8 mouse cellular contexts compared by ENCODE assay signal in genomic region chr2:180024401-180025098, GRCm38 (mm10). TPM values are rescaled to one million over a fixed set of nuclear protein-coding genes. Genes with fewer than 3 reads are reported as not detected.
A peak's percentile ranks its signal among the peaks of the same experiment; 100 is the strongest.
DNase-seq lines count a peak whose midpoint lies in the region; ATAC-seq and TF ChIP-seq lines count a peak whose summit lies in the region.

Gene Lsm14b, plus strand, starts transcription at chr2:180024987.

- H3K27me3 ChIP-seq in embryonic facial prominence, embryonic 15.5 days = peaks cover 15% of the 10 kb centered on the region
- peaks cover 14% of the 10 kb centered on the region for H3K27me3 ChIP-seq in kidney, embryonic 14.5 days (ENCODE audit: control insufficient read depth, insufficient read depth, low read length)
- peaks cover 29% of the 10 kb centered on the region; the same call in 1 of the 2 replicates for H3K27me3 ChIP-seq in limb, embryonic 15.5 days

- TF ChIP-seq CTCF in bone marrow, adult 2 months (IDR thresholded peaks at IDR 0.05; ENCODE audit: control insufficient read depth, insufficient read depth, low read length) = no peak

- peak within 1 kb of the TSS; percentile 76 for H3K4me2 ChIP-seq in embryonic facial prominence, embryonic 15.5 days (replicated peaks)
- peak within 1 kb of the TSS; percentile 60 for H3K4me2 ChIP-seq in kidney, embryonic 14.5 days (replicated peaks; ENCODE audit: low read depth, low read length)
- H3K4me2 ChIP-seq in limb, embryonic 15.5 days = peak within 1 kb of the TSS; percentile 93

- peak; percentile 98 for DNase-seq in 416B (ENCODE audit: low read depth)
- DNase-seq in heart, adult 9 months (ENCODE audit: low spot score in 2 of 2) = peak; percentile 99
- peak; percentile 96 to 97 for DNase-seq in monocyte, adult 2 months (ENCODE audit: low read depth in 1 of 2, low spot score in 2 of 2)
- DNase-seq in spleen, postnatal 36 days (ENCODE audit: low spot score in 2 of 2) = peak; percentile 99 to 100

- H3K4me3 ChIP-seq in bone marrow, adult 2 months (replicated peaks; ENCODE audit: control insufficient read depth, low read depth, low read length) = peak within 1 kb of the TSS; percentile 92
- peak within 1 kb of the TSS; percentile 95 for H3K4me3 ChIP-seq in embryonic facial prominence, embryonic 15.5 days (replicated peaks)
- H3K4me3 ChIP-seq in kidney, embryonic 14.5 days (ENCODE audit: low read length) = peak within 1 kb of the TSS; percentile 96
- H3K4me3 ChIP-seq in limb, embryonic 15.5 days = peak within 1 kb of the TSS; percentile 94

- peak; percentile 95 for ATAC-seq in embryonic facial prominence, embryonic 15.5 days (ENCODE audit: insufficient number of reproducible peaks, low FRiP score, low TSS enrichment, low read depth)
- peak; percentile 95 for ATAC-seq in kidney, embryonic 14.5 days (ENCODE audit: low FRiP score, low TSS enrichment)
- ATAC-seq in limb, embryonic 15.5 days (ENCODE audit: insufficient number of reproducible peaks, low FRiP score, low TSS enrichment, low read depth) = peak; percentile 93

- peak within 1 kb of the TSS; percentile 89 for H3K9ac ChIP-seq in embryonic facial prominence, embryonic 15.5 days
- peak within 1 kb of the TSS; percentile 96 for H3K9ac ChIP-seq in kidney, embryonic 14.5 days (ENCODE audit: low read depth, low read length)
- peak within 1 kb of the TSS; percentile 84 for H3K9ac ChIP-seq in limb, embryonic 15.5 days

- peak; percentile 67; the same call in 1 of the 2 replicates for TF ChIP-seq POLR2A in bone marrow, adult 2 months (IDR thresholded peaks at IDR 0.05; ENCODE audit: borderline replicate concordance, control insufficient read depth, low read depth, low read length)

- H3K9me3 ChIP-seq in embryonic facial prominence, embryonic 15.5 days (replicated peaks) = no peaks in the 10 kb centered on the region
- H3K9me3 ChIP-seq in kidney, embryonic 14.5 days (ENCODE audit: control insufficient read depth, low read length) = no peaks in the 10 kb centered on the region
- no peaks in the 10 kb centered on the region for H3K9me3 ChIP-seq in limb, embryonic 15.5 days

- WGBS in bone marrow, adult 2 months = 1% methylated on average over 80 of the region's 80 CpGs
- under 1% methylated on average over 65 of the region's 80 CpGs for WGBS in embryonic facial prominence, embryonic 15.5 days
- under 1% methylated on average over 59 of the region's 80 CpGs for WGBS in kidney, embryonic 14.5 days
- WGBS in limb, embryonic 15.5 days = under 1% methylated on average over 71 of the region's 80 CpGs

- peak within 1 kb of the TSS; percentile 92 for H3K27ac ChIP-seq in bone marrow, adult 2 months (ENCODE audit: control insufficient read depth, insufficient read depth, low read depth, low read length, poor library complexity)
- H3K27ac ChIP-seq in embryonic facial prominence, embryonic 15.5 days (replicated peaks) = peak within 1 kb of the TSS; percentile 91
- peak within 1 kb of the TSS; percentile 90 for H3K27ac ChIP-seq in kidney, embryonic 14.5 days (ENCODE audit: low read depth, low read length)
- peak within 1 kb of the TSS; percentile 94 for H3K27ac ChIP-seq in limb, embryonic 15.5 days

- peaks cover 17% of the 10 kb centered on the region for H3K36me3 ChIP-seq in embryonic facial prominence, embryonic 15.5 days
- H3K36me3 ChIP-seq in kidney, embryonic 14.5 days (ENCODE audit: control insufficient read depth, insufficient read depth, low read length) = peaks cover 27% of the 10 kb centered on the region
- H3K36me3 ChIP-seq in limb, embryonic 15.5 days = peaks cover 20% of the 10 kb centered on the region

- peaks cover 2% of the 10 kb centered on the region; the same call in 1 of the 2 replicates for H3K4me1 ChIP-seq in bone marrow, adult 2 months (ENCODE audit: control insufficient read depth, insufficient read depth, low read length)
- peaks cover 33% of the 10 kb centered on the region for H3K4me1 ChIP-seq in embryonic facial prominence, embryonic 15.5 days
- H3K4me1 ChIP-seq in kidney, embryonic 14.5 days (ENCODE audit: control insufficient read depth, insufficient read depth, low read length) = peaks cover 27% of the 10 kb centered on the region
- H3K4me1 ChIP-seq in limb, embryonic 15.5 days = peaks cover 32% of the 10 kb centered on the region

RNA-seq across cellular contexts. Expression of gene Lsm14b, which starts in this region (rescaled TPM):
- 19.9 and 37.9 TPM in 2 replicates for polyA plus RNA-seq in bone marrow, adult 2 months (2011; ENCODE audit: insufficient read depth, insufficient read length, low replicate concordance, missing spikeins)
- polyA plus RNA-seq in embryonic facial prominence, embryonic 15.5 days (2015; fragmentation: Nextera tagmentation; extraction: Ambion mirVana) = 8.9 and 9.1 TPM in 2 replicates
- polyA plus RNA-seq in kidney, embryonic 14.5 days (2014; fragmentation: Nextera tagmentation; extraction: Ambion mirVana) = 8.6 and 18.3 TPM in 2 replicates
- polyA plus RNA-seq in limb, embryonic 15.5 days (2015; fragmentation: Nextera tagmentation; extraction: Ambion mirVana) = 3.7 and 8.0 TPM in 2 replicates

Comparison
In these comparisons a context has a peak if more than half of its experiments do, and no peak if none do; other contexts are left out.
1. Peak in every context shown above with its lines: DNase-seq, ATAC-seq, H3K4me3 ChIP-seq and H3K27ac ChIP-seq.